Mouse (Mus musculus) T-cell, adult 2 months (primary cell): ENCODE results near the gene Oas2.

Experiments used
- DNase-seq: peaks from one replicate; pipeline ENCODE4 v3.0.0; 2022; ENCODE audit warnings: low spot score

The Oas2 gene

GRCm38 (mm10) chr5:120696057-120696743, 53.5 kb downstream of the Oas2 start:
- no peak for DNase-seq

DNA sequence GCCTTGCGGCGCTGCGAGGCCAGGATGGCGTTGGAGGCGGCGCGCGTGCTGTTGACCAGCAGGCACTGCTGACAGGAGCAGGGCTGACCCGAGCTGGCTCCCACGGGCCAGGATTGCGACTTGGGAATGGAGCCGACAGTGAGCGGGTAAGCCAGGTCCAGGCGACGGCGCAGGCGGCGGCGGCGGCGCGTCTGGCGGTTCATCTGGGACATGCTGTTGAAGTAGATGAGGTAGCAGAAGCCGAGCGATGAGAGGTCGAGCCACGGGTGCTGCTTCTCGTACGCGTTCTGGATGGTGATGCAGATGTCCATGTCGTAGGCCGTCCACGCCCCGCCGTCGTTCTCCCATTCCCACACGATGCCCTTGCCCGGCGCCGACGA, 55.0 kb downstream of the Oas2 start:
- DNase-seq = no peak

DNA sequence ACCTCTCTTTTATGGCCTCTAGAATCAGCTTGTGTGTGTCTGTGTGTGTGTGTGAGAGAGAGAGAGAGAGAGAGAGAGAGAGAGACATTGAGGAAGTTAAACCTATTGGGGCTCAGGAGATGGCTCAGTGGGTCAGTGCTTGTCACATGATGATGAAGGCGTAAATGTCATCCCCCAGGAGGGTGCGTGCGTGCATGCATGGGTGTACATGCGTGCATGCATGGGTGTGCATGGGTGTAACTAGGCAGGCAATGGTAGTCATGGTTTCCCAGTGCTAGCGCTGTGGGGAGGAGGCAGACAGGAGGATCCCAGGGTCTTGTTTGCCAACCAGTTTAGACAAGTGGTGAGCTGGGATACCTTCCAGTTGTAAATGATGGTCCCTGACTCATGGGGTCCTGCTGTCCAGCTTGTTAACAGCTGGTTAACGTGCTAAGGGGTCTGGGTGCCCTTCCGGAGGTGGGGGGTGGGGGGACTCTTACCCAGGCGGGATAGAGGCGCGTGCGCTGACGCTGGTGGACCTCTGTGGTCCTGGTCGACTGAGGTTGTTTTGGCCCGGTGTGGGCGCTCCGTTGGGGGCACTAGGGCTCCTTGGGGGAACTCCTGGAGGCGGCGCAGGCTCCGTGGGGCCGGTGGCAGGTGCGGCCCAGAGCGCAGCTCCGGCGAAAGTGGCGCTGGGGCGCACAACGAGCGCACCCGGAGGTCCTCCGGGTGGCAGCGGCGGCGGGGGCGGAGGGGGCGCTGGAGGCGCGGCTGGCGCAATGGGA, 55.5 kb downstream of the Oas2 start:
- no peak for DNase-seq

DNA sequence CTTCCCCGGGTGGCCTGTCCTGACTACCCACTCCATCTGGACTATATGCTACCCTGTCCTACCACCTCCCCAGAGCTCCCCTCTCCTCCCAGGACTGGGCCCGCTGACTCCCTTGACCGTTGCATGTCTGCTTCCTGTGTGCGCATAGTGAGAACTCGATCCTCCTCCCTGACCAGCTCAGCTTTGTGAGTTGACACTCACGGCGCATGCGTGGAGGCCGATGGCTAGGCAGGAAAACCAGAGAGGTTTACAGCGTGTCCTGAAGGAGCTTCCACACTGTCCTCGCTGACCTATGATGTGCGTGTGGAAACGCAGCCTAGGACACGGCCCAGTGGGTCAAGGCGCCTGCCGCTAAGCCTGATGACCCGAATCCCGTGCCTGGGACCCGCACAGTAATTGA, 57.6 kb downstream of the Oas2 start:
- DNase-seq = no peak

DNA sequence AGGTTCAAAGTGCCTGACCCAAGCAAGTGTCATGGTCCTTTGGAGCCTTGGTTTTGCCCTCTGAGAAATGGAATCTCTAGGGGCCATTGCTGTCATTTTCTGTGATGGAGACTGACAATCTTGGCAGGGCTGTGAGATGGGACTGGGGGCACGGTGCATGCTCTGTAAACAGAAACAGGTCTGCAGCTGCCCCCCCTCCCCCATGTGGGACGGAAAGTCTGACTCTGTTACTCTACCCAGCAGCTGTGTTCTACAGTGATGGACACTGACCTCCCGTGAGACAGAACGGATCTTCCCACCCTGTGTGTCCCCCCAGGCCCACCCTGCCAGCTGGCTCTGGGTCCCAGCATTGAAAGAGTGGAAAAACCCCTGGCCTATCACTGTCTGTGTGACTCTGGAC, 59.2 kb downstream of the Oas2 start:
- no peak for DNase-seq

DNA sequence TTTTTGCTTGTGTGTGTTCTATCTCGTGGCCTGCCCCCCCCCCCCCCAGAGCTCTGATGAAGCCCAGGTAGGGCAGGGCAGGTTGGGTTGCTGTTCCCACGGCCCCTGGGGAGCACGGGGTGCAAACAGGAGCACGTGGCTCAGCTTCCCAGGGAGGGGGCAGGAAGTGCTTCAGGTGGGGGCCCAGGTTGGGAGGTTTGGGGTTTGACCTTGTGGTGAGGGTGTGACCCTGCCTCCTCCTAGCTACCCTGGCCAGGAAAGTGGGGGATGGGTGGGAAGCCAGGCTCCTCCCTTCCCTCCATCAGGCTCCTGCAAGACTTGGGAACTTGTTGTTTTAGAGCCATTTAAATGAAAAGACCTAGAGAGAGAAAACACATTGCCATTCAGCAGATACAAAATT, 61.2 kb downstream of the Oas2 start:
- DNase-seq = peak; percentile 67

DNA sequence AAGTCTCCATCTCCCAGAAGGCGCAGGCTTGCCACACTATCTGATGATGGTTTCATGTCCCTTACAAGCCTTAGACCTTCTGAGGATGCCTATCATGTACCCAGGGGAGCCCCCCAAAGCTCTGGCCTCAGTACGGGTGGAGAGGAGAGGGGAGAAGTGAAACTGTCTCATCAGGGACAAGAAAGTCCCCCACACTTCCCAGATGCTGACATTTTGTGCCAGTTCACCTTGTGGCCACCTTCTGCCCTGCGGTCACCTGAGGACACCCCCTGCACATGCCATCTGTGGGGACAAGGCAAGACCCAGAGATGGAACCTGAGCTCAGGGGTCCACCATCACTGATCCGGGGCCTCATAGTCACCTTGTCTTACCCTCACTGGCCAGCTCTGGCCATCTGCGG, 61.8 kb downstream of the Oas2 start:
- DNase-seq = no peak

GRCm38 (mm10) chr5:120687484-120687851, 62.2 kb downstream of the Oas2 start:
- DNase-seq = no peak

- DNase-seq = no peak
Observed at GRCm38 (mm10) chr5:120686749-120687483, 62.7 kb downstream of the Oas2 start.

- DNase-seq = peak; percentile 93
Observed at GRCm38 (mm10) chr5:120685678-120686077, 64.0 kb downstream of the Oas2 start.

DNA sequence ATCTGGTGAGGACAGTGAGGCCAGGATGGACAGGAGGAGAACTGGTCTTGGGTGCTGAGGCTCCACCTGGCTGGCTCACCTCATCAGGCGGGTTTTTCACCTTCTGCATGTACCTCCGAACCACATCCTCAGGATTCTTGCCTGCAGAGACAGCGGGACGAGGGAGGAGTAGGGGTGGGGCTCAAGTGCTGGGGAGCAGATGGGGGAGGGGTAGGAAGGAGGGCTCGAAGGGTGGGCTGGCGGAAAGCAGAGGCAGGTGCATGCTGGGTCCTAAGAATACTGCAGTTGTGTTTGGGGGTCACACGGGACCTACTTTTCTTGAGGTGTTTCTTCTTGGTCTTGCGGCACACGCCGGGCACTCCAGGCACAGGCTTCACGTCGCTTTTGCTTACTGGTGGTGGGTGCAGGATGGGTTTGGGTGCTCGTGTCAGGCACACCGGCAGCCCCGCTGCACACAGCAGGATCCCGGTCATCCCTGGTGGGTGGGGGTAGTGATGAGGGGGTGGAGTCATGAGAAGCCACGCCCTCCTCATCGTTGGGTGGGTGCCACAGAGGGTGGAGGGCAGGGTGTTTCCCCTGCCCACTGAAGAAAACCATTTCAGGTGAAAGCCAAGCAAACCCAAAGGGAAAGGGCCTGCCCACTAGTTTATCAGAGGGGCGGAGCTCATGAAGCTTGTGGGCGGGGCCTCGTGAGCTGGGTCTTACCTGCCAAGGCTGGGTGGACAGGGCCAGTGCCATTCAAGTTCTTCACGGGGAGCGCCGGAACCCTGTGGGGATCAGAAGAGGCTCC, 66.5 kb downstream of the Oas2 start:
- no peak for DNase-seq

DNA sequence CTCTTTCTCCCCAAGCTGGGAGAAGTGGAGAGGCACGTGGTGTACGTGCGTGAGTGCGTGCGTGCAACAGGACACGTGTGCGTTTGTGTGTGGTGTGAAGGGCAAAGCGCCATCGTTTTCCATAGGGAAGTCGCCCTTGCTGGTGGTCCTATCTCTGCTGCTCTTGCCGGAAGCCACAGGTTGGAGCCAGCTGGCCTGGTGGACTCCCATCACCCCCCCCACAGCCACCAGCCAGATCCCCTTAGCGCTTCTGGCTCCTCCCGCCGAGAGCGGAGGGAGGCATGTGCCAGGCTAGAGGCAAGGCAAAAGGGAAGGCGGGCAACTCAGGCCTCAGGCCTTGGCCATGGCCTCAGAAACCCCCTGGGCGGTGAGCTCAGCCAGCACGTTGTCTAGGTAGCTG, 68.7 kb downstream of the Oas2 start:
- no peak for DNase-seq
